Mouse (Mus musculus) embryo, embryonic 10 days (tissue): ENCODE measurements at regions not wholly inside any gene's neighbourhood (a gene's known extent, or its start where the extent isn't known, plus 50 kb on each side); places are given as distances from the start of the nearest gene placed in this dataset.

Experiments
- DNase-seq: peaks from one replicate; pipeline ENCODE4 v3.0.0-alpha.2; 2015; ENCODE audit warnings: low spot score

DNA sequence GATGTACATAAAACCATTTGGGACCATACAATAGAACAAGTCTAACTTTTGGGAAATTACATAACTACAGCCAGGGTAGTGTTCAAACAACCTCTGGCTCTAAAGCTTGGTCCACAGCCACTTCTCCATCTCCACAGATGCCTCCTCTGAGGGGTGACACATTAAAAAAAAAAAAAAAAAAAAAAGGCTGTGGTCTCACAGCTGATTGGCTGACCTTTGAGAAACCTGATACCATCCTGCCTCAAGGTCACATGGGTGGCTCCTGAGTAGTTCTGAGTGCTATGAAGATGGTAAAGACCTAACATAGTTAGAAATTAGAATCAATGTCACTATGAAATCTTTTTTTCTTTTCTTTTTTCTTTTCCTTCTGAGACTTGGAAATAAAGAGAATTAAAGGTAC is 102.4 kb downstream of the Tmem182 start:
- DNase-seq: peak; percentile 30

DNA sequence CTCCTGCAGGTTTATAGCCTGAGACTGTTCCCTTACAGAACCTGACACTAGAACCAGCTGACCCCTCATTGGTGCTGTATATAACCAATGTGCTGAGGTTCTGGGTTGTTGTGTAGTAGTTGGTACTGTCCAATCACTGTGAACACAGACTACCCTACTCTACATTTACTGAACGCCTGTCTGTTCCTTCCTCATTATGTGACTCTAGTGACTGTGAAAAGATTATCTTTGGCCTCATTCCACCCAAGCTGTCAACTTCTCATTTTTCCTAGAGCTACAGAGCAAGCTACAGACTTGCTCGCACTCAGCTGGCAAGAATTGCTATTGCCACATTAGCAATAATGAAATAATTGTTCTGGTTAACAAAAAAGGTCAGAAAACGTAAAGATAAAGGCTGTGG is 108.2 kb downstream of the Tmem182 start:
- no peak for DNase-seq

DNA sequence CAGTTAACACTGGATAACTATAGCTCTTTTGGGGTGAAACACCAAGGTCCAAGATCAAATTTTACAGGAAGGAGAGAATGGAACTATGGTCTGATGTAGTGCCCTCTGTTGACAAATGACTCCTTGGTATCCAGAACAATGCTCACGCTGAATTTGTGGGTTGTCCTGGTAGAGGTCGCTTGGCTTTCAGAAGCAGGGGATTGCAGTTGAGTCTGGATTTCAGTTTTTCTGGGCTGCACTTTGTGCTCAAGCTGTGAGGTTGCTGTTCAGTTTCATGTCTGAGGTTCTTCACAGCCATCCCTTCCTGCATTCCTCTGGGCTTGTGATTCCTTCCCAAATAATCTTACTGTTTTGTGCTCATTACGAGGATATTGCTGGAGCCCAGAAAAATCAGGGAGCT is 118.9 kb downstream of the Tmem182 start:
- DNase-seq: no peak

DNA sequence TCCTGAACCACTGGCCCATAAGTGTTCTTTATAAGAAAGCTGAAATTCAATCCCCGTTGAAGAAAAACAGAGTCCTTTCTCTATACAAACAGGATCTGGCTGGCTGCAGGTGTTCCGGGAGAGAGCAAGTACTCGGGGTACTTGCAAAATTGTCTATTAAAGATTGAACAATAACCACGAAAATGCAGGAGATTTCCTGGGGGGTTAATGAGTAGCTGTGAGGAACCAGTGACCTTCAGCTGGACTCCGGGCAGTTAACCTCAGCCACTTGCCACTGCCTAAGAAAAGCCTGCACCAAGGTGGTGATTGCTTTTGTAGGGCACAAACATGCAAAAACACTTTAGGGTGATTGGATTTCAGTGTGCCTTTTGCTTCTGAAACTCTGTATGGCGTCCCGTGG is 119.4 kb downstream of the Tmem182 start:
- peak; percentile 4 for DNase-seq

DNA sequence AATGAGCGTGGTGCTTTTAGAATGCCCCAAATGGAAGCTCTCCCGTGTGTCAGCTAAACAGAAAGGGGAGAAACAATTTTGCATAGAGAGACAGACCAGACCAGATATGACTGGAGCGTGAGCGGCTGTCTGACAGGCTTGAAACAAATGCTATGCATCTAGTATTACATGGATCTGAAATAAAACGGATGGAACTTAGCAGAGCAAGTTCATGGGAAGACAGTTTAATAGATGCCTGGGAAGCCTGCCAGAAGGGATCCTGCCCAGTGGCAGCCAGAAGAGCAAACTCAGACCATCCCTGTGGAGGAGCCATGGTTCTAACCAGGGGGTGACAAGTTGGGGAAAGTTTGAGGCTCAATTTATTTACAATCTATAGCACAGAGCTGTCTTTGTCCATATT is 126.0 kb downstream of the Tmem182 start:
- no peak for DNase-seq

DNA sequence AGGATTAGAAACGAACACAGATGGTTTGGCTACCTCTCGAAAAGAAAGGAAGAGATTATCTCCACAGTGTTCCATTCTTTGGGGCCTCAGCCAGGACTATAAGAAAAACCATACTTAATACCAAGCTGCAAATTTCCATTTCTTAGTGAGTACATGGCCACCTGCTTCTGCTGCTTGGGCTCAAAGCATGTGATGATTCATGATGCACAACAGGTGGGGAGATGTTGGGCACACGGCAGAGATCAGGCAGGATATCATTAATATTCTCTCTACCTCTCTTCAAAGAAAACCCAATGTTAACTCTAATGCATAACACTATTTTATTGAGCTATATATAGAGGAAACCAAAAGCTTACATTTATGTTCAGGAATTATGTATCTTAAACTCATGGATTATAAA is 131.3 kb downstream of the Tmem182 start:
- DNase-seq: no peak

DNA sequence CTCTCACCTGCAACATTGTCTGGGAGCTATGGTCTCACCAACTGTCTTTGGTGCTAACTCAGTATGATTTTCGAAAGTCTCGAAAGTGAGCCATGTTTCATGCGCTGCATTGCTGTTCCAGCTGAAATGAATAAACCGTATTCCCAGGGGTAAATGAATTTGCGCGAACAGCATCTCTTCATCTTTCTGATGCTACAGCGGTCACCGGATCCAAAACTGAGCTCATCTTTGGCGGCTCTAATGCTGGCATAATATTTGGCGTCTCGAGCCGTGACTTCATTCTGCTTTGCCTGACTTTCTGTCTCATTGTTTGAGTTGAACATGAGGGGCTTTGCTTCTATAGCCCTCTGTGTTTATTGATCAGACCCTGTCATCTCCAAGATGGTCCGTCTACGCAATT is 137.3 kb downstream of the Tmem182 start:
- DNase-seq: no peak

DNA sequence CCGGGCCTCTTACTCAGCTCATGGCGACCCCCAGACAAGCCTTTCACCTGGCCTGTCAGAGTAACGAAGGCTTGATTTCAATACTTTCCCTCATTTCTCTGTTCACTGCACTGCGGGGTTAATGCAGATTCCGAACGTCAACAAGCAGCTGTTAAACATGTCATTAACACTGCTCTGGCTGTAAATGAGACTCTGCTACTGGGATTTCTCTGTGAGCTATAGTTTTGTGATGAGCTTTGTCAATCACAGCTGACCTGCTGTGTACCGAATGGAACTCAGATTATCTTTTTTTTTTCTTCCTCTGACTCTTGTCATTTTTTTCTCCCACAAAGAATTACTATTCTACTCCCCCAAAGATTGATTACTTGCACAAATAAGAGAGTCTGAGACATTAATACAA is 137.8 kb downstream of the Tmem182 start:
- no peak for DNase-seq

DNA sequence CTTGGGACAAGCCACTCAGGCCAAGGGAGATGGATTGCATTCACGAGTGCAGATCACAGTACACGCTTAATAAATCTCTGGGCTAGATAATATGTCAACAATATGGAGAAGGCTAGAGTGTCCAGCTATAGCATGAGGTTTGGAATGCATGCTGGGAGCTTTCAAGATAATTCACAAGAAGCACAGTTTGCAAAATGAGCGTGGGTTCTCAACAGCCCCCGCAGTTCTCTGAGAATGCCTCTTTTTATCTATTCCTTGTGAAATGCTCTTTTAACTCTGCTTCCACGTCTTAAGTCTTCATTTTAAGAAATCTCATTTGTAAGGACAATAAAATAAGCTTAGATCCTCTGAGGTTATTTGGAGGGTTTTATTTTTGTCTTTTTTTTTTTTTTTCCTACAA is 145.2 kb downstream of the Tmem182 start:
- DNase-seq: no peak

DNA sequence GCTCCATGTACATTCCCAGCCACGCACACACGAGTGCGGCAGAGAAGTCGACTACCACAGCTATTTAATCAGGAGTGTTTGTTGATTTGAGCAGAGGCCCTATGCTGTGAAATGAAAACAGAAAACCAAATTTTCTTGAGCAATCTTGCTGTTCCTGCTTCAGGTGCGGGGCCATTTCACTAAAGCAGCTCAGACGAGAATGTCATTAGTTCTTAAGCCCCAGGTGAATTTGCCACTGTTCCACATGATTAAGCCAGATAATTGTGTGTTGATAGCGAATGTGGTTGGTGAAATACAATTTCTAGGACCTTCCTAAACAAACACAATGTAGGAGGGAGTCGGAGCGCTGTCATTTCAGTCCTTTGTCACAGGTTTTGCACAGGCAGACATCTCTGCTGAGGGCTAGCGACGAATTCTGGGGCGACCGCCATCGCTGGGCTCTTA is 149.3 kb downstream of the Tmem182 start:
- no peak for DNase-seq

DNA sequence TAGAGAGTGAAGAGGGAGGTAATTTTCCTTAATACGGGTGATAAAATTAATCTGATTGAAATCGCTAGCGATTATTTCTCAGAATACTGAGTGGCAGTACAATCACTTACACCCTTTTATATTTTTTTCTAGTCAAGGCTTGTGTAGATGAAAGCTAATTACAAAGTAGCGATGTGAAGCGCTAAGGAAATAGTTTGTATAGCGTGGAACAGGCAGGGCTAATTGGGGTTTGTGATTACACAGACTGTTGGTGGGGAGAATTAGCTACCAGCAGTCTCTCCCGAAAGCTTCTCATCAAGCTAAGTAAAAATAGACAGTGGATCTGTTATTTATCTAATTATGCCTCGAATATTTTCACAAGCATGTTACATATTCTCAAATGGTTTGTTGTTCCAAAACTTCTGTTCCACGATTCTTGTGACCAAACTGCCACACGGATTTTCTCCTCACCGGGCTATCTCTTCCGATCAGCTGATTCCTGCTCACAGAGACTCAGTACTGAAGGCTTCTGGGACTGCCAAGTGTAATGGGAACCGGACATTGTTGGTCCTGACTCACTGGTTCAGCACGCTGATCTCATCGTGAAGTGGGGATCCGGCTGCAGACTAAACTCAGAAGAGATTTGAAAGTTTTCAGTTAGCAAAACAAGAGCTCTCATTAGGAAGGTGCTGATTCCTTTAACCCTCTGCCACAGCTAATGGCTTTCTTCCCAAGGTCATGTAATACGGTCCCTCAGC is 162.5 kb downstream of the Tmem182 start:
- DNase-seq: no peak

DNA sequence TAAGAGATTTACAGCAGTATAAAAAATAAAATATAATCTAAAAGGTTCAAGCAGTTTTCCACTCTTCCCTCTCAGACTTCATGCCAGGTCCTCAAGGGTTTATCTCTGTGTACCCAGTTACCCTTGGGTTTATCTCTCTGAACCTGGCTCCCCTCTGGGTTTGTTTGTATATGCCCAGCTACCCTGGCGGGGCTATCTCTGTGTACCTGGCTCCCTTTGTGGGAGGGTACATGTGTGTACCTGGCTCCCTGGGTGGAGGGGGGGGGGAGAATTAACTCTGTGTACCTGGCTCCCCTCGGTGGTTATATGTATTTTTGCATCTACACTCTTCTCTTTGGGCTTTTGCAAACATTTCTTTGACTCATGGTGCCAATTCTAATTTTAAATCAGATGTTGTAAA is 178.4 kb downstream of the Tmem182 start:
- no peak for DNase-seq

DNA sequence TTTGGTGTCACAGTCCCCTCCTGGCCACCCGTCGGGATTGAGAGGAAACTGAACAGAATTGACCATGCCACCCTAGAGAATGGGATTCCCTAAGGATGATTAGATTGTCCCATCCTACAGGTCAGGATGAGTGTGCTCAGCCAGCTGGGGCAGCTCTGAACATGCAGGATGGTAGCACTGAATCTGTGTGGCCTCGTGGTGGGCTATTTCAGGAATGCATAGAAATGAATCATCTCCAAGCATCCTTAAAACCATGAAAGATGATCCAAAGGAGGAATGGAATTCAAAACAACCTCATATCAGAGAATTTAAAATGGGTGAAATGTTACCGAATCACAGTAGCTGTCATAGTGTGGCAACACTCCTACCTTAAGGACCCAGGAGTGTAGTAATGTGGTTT is 187.9 kb downstream of the Tmem182 start:
- no peak for DNase-seq

DNA sequence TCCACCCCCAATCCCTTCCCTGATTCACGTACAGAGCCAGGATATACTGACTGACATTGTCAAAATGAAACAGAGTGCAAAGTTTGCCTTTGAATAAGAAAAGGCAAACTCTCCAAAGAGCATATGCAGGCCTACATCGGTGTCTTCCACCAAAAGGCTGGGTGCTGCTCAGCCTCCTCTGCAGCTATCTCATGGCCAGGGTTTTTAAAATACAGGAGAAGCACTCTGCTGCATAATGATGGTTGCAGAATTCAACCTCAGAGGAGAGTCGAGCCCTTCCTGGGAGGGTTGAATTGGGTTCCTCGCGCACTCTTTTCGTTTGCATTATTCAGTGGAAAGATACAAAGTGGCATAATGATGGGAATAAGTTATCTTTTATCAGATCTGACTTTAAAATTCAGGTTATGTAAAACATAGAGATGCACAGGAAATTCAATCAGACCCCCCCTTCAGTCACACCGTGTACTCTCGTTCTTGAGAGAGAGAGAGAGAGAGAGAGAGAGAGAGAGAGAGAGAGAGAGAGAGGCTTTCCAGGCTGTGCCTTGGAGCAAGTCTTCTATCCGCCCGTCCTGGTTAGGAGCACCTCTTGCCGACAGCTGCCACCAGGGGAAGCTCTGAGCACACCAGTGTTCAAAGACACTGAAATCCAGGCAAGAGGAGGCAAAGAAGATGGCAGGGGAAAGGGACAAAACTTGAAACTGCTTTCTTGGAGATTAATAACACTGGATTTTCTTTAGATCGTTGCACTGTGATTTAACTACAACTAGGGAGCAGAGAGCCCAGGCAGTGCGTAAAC is 196.0 kb downstream of the Tmem182 start:
- DNase-seq: peak; percentile 77

DNA sequence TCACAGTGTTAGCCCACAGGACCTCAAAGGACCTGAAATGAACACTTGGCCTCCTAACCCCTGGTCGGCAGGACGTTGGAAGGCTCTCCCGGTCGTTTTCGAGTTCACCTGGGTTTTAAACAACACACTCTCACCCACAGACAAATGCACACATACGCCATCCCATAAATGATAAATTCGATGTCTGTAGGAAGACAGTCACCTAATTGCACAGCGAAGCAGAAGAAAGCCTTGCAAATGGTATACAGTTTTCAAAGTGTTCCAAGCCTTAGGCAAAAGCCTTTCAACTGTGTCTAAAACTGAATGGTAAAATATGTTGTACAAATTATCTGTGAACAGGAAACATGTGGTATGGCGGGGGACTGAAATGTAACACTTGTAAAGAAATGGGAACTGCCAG is 196.6 kb downstream of the Tmem182 start:
- DNase-seq: no peak

DNA sequence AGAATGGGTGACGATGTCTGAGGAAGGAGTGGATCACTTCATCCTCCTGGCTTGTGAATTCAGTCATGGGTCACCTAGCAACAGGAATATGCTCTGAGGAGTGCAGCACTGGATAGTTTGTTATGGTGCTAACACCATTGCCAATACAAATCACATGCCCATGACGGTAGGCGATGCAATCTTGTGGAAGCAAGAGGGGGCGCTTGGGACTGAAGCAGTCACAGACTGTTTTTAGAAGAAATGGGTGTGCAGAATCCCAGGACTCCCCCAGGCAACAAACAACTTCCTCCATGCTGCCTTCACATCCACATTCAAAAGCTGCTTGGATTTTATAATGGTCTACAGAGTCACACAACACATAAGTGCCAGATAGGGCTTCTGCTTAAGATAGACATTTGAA is 221.5 kb downstream of the Tmem182 start:
- DNase-seq: no peak

DNA sequence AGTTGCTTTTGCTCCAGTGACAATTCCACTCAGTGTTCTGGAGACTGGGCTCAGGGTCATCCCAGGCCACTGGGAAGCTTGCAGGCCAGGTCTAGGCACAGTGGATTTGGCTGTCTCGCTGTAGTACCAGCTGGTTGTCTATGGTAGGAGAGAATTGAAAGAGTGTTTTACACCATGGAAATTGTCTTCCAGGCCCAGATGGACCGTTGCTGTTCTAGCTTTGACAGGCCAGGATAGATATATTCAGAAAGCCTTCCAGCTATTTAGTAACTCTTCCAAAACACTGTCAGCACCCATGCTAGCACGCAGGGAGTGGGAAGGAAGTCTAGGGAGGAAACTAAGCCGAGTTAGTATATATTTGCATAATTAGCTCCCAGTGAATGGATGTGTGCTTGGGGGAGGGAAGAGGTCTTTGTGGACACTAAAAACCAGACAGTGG is 222.2 kb downstream of the Tmem182 start:
- DNase-seq: no peak

DNA sequence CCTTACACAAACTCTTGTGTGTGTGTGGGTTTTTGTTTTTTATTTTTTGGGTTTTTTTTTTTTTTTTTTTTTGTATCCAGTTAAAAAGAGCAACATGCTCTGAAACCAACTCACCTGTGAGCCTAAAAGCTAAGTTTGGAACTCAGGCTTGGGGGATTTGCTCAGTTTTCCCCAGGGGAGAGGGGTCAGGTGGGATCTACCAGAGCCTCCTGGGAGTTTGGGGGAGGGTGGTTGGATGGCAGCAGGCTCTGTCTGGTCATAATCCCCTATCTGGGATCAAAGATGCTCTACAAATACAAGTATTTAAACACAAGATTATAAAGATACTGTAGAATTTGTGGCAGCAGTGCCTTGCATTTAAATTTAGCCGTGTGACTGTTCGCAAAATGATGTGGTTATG is 222.6 kb downstream of the Tmem182 start:
- no peak for DNase-seq

DNA sequence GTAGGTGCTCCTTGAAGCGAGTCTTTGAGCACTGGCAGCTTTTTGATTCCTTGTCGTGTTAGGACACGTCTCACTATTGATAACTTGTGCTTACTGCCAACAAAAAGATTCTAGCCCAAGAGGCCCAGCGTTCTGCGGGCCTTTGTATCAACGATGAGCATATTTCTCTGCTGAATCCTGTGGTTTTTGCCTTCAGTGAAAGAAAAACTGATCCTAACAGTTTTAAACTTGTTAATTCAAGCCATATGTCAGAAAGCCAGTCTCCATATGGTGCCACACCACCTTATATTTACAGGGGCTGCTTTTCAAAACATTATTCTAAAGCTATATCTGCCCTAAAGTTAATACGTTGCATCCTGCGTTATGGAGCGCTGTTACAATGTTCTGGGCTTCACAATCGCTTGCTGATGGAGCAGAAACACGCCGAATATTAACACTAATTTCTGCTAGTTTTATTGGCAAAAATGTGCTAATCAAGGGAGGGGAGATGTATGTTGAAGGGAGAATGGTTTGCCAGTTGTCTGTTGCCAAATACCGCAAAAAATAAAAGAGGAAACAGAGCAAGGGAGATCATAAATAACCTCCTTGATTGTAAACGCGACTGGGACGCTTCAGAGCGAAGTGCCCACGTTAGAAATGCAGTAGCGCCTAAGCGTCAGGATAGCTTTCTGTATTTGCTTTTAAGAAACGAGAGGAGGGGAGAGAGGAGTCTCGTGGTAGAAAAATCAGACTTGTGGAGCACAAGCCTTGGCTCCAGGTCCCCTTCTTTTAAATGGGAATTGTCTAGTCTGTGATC is 229.9 kb downstream of the Tmem182 start:
- DNase-seq: no peak

DNA sequence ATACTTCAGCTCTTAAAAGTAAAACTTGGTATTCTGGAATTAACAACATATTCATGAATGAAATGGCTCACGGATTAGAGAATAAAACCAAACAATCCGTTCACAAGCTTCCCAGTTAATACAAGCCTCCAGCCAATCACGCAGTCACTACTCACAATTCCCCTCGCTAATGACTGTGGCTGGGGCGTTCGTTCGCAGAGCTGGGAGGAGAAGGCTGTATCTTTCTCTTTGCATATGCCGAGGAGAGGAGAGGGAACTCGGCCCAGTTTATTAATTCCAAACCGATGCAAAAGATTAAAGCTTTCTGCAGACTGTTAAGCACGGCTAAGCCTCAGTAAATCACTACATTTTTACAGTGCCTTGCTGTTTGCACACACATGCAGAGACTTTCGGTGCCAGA is 231.5 kb downstream of the Tmem182 start:
- DNase-seq: no peak

DNA sequence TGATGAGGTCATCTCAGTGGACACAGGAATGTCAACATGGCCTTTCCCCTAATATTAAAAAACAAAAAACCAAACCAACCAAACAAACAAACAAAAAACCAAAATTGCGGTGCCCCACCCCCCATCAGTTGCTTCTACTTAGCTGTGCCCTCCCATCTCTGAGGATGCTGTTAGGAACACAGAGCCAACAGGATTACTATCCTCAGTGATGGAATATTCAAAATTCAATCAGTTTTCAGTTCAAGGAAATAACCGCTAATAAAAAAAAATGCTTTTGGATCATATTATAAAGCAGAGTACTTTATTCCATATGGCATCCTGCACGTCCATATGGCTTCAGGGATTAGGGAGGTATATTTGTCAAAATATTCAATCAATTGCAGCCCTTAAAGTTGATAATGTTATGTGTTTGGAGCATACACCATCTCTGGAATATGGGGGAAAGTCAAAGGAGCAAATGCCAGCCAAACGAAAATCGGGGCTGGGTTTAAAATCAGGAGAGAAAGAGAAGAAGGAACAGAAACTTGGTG is 249.1 kb downstream of the Tmem182 start:
- no peak for DNase-seq

DNA sequence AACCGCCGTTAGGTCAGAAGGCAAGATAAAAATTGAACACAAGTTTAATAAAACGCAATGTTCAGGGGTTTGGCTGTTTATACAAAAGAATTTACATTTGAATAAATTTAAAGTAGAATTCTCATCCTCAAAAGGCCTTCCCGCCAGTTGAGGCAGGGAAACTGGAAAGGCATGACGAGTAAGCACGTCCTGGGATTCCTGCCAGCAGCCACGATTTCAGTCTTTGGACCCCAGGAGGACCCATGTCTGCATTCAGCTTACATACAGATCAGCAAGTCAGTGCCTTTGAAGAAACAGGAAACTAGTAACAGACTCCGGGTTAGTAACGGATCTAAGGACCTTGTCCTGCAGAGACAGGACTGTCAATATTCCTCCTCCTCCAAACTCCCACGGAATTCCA is 250.4 kb downstream of the Tmem182 start:
- no peak for DNase-seq

DNA sequence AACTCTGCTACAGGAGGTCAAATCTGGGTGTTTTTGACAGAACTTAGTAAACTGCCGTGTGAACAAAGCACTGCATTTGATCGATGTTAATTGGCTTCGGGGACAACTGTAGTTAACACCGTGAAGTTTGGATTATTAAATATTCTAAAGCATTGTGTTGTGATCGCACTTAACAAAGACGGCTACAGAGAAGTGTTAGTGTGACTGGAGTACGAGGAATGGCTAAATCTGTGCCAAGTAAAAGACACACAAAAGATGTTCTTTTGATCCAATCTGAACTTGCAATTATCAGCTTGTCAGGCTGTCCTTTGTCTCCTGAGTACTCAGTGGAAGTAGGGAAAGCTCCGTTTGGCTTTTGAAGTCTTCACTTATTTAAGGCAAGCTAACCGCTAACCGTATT is 259.7 kb downstream of the Tmem182 start:
- DNase-seq: no peak
